Mouse (Mus musculus) brain, embryonic 14.5 days (tissue): ENCODE data around the gene AC124108.1.

Experiments used
- CTCF ChIP-seq: fragments of 200-500 bp; IDR thresholded peaks from 2 replicates; pipeline ENCODE4 v1.5.1; 2012; ENCODE audit warnings: inconsistent platforms, mild to moderate bottlenecking, moderate library complexity, borderline replicate concordance; ENCODE audit not compliant: insufficient read depth, insufficient read length; ENCODE audit errors: extremely low read depth
- POLR2A ChIP-seq: fragments of 200-500 bp; IDR thresholded peaks from 2 replicates; pipeline ENCODE4 v1.6.1; 2012; ENCODE audit warnings: mild to moderate bottlenecking, inconsistent platforms, borderline replicate concordance; ENCODE audit not compliant: poor library complexity, insufficient read depth, insufficient read length, severe bottlenecking; ENCODE audit errors: extremely low read depth

DNA sequence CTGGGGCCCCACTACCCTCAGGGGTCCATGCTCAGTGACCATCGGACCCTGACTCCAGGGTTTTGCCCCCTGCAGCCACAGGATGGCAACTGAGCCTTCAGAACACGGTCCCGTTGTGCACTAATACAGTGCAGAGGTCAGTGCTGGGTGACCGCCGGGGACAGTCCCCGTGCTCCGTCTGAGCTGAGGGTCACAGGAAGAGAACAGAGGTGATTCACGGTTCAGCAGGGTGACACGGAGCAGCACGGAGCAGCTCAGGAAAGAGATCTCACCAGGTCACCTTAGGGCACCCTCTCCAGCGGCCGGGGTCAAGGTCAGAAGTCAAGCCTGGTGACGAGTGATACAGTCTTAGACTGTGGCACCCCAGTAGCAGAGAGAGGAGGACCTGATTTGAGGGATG, 49.5 kb upstream of the AC124108.1 start:
- TF ChIP-seq POLR2A (no peak), CTCF (no peak)
